Comparison of ENCODE assay signal across 8 mouse cellular contexts in the genomic region with DNA sequence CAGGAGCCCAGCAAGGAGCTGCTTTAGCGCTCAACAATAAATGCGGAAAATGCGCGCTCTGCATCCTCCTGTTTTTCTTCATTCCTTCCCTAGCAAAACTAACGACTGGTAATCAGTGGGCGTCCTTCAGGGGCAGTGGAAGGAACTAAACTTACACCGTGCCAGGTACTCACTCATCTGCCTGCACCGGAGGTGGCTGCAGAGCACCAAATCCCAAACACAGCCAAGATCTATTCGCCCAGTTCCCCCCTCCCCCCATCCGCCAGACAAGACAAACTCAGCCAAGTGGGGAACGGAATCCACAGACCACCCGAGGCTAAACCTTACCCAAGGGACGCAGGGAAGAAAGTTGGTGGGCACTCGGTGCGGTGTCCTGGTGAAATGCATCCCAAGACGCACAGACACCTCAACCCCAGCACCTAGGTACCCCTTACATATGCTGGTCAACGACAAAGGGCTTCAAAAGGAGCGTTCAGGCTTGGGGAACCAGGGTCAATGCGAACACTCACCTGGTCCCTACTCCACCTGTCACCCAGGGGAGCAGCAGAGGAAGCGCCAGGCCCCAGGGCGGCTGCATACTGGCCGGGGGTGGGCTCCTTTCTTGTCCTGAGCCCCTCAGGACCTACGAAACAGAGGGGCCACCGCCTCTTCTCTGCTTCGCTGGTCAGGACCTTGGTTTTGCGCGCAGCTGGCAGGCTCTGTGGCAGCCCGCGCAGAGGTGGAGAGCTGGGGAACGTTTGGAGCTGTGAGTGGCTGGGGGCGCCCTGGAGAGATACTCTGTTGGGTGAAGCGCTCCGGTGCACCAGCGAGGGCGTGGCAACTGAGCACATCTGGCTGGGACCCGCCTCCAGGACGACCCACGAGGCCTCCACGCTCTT. TPM values are rescaled to one million over a fixed set of nuclear protein-coding genes. Genes with fewer than 3 reads are reported as not detected.
DNase-seq lines count a peak whose midpoint lies in the region; ATAC-seq and TF ChIP-seq lines count a peak whose summit lies in the region.

Egfl6 (minus strand) TSS at position 774 of the 878 bp plus-strand sequence.

- H3K9ac ChIP-seq in ES-Bruce4 (ENCODE audit: low read depth, poor library complexity, severe bottlenecking): peak within 1 kb of the TSS; percentile 58; the same call in 1 of the 2 replicates
- peak within 1 kb of the TSS; percentile 33; the same call in 1 of the 2 replicates for H3K9ac ChIP-seq in embryonic facial prominence, embryonic 12.5 days
- H3K9ac ChIP-seq in intestine, embryonic 14.5 days (ENCODE audit: low read length): no peak within 1 kb of the TSS
- no peak within 1 kb of the TSS for H3K9ac ChIP-seq in liver, embryonic 16.5 days (ENCODE audit: low read depth, low read length)
- H3K9ac ChIP-seq in neural tube, embryonic 15.5 days (replicated peaks): peak within 1 kb of the TSS; percentile 40

- H3K36me3 ChIP-seq in ES-Bruce4 (ENCODE audit: control insufficient read depth, insufficient read depth, low read length, poor library complexity, severe bottlenecking): no peaks in the 10 kb centered on the region
- H3K36me3 ChIP-seq in embryonic facial prominence, embryonic 12.5 days: no peaks in the 10 kb centered on the region
- H3K36me3 ChIP-seq in intestine, embryonic 14.5 days (ENCODE audit: control insufficient read depth, insufficient read depth, low read length): no peaks in the 10 kb centered on the region
- H3K36me3 ChIP-seq in liver, embryonic 16.5 days (ENCODE audit: control insufficient read depth, insufficient read depth): no peaks in the 10 kb centered on the region
- no peaks in the 10 kb centered on the region for H3K36me3 ChIP-seq in neural tube, embryonic 15.5 days

- peak within 1 kb of the TSS; percentile 77 for H3K4me3 ChIP-seq in ES-Bruce4 (ENCODE audit: low read depth, low read length)
- peak within 1 kb of the TSS; percentile 40 for H3K4me3 ChIP-seq in embryonic facial prominence, embryonic 12.5 days
- peak within 1 kb of the TSS; percentile 27 for H3K4me3 ChIP-seq in intestine, embryonic 14.5 days (ENCODE audit: low read depth, low read length)
- H3K4me3 ChIP-seq in liver, embryonic 16.5 days (ENCODE audit: low read depth, low read length): no peak within 1 kb of the TSS
- H3K4me3 ChIP-seq in neural tube, embryonic 15.5 days (replicated peaks): peak within 1 kb of the TSS; percentile 45

- H3K4me2 ChIP-seq in embryonic facial prominence, embryonic 12.5 days (replicated peaks): peak within 1 kb of the TSS; percentile 69
- H3K4me2 ChIP-seq in intestine, embryonic 14.5 days (ENCODE audit: low read length): peak within 1 kb of the TSS; percentile 58
- 0 out of 2 replicates have a peak within 1 kb of the TSS, but pooled peaks have one; percentile 24 for H3K4me2 ChIP-seq in liver, embryonic 16.5 days (ENCODE audit: low read depth, low read length)
- H3K4me2 ChIP-seq in neural tube, embryonic 15.5 days: peak within 1 kb of the TSS; percentile 86

- H3K9me3 ChIP-seq in ES-Bruce4 (replicated peaks; ENCODE audit: control insufficient read depth, insufficient read depth, low read length, poor library complexity, severe bottlenecking): no peaks in the 10 kb centered on the region
- no peaks in the 10 kb centered on the region for H3K9me3 ChIP-seq in embryonic facial prominence, embryonic 12.5 days
- H3K9me3 ChIP-seq in intestine, embryonic 14.5 days (ENCODE audit: control insufficient read depth, low read length): no peaks in the 10 kb centered on the region
- no peaks in the 10 kb centered on the region for H3K9me3 ChIP-seq in liver, embryonic 16.5 days (replicated peaks; ENCODE audit: control insufficient read depth, low read length)
- H3K9me3 ChIP-seq in neural tube, embryonic 15.5 days (replicated peaks): no peaks in the 10 kb centered on the region

- no peak for TF ChIP-seq POLR2A in ES-Bruce4 (IDR thresholded peaks at IDR 0.05; ENCODE audit: insufficient read depth, low read length)

- no peak for TF ChIP-seq CTCF in ES-Bruce4 (IDR thresholded peaks at IDR 0.05; ENCODE audit: low read depth, low read length)

- H3K27me3 ChIP-seq in ES-Bruce4 (ENCODE audit: control insufficient read depth, insufficient read depth, low read length, poor library complexity, severe bottlenecking): no peaks in the 10 kb centered on the region; the same call in 1 of the 2 replicates
- H3K27me3 ChIP-seq in embryonic facial prominence, embryonic 12.5 days: peaks cover 23% of the 10 kb centered on the region
- peaks cover 28% of the 10 kb centered on the region; the same call in 1 of the 2 replicates for H3K27me3 ChIP-seq in intestine, embryonic 14.5 days (replicated peaks; ENCODE audit: control insufficient read depth, insufficient read depth, low read length)
- H3K27me3 ChIP-seq in liver, embryonic 16.5 days (ENCODE audit: control insufficient read depth, insufficient read depth, low read depth, low read length): peaks cover 5% of the 10 kb centered on the region; the same call in 1 of the 2 replicates
- peaks cover 16% of the 10 kb centered on the region; the same call in 1 of the 2 replicates for H3K27me3 ChIP-seq in neural tube, embryonic 15.5 days (replicated peaks)

- WGBS in embryonic facial prominence, embryonic 12.5 days: 21% methylated on average over 39 of the region's 39 CpGs
- 18% methylated on average over 35 of the region's 39 CpGs for WGBS in intestine, embryonic 14.5 days
- WGBS in liver, embryonic 16.5 days (ENCODE audit: insufficient replicate concordance): 19% methylated on average over 39 of the region's 39 CpGs
- WGBS in neural tube, embryonic 15.5 days: 30% methylated on average over 30 of the region's 39 CpGs

- DNase-seq in A20 (ENCODE audit: low read depth, low spot score): peak; percentile 38
- DNase-seq in intestine, embryonic 14.5 days (ENCODE audit: low spot score): peak; percentile 56
- DNase-seq in thymus, postnatal 0 days (ENCODE audit: low spot score): peak; percentile 24
- no peak for DNase-seq in layer of hippocampus, postnatal 36 days

- ATAC-seq in embryonic facial prominence, embryonic 12.5 days (ENCODE audit: insufficient number of reproducible peaks, insufficient read depth, low FRiP score, low TSS enrichment): peak; percentile 60; the same call in 1 of the 2 replicates
- ATAC-seq in intestine, embryonic 14.5 days (replicated peaks; ENCODE audit: low FRiP score, low TSS enrichment, low read depth): peak; percentile 68; the same call in 1 of the 2 replicates
- 0 out of 2 replicates have a peak, but pooled peaks have one; percentile 16 for ATAC-seq in liver, embryonic 16.5 days (ENCODE audit: low read depth)
- ATAC-seq in neural tube, embryonic 15.5 days (ENCODE audit: low FRiP score): peak; percentile 76

- H3K4me1 ChIP-seq in ES-Bruce4 (ENCODE audit: control insufficient read depth, insufficient read depth, low read length): no peaks in the 10 kb centered on the region
- no peaks in the 10 kb centered on the region for H3K4me1 ChIP-seq in embryonic facial prominence, embryonic 12.5 days
- H3K4me1 ChIP-seq in intestine, embryonic 14.5 days (replicated peaks; ENCODE audit: control insufficient read depth, insufficient read depth, low read length): no peaks in the 10 kb centered on the region
- H3K4me1 ChIP-seq in liver, embryonic 16.5 days (ENCODE audit: control insufficient read depth, low read depth, low read length): no peaks in the 10 kb centered on the region
- no peaks in the 10 kb centered on the region for H3K4me1 ChIP-seq in neural tube, embryonic 15.5 days

- no peak within 1 kb of the TSS for H3K27ac ChIP-seq in ES-Bruce4 (ENCODE audit: insufficient read depth, low read length)
- no peak within 1 kb of the TSS for H3K27ac ChIP-seq in embryonic facial prominence, embryonic 12.5 days
- H3K27ac ChIP-seq in intestine, embryonic 14.5 days (ENCODE audit: low read depth): no peak within 1 kb of the TSS
- no peak within 1 kb of the TSS for H3K27ac ChIP-seq in liver, embryonic 16.5 days (ENCODE audit: low read length)
- H3K27ac ChIP-seq in neural tube, embryonic 15.5 days (replicated peaks): no peak within 1 kb of the TSS

- TF ChIP-seq EP300 in ES-Bruce4 (IDR thresholded peaks at IDR 0.05; ENCODE audit: insufficient read depth, low read depth, low read length): no peak

RNA-seq across cellular contexts. Expression of gene Egfl6, which starts in this region (rescaled TPM):
- polyA plus RNA-seq in ES-Bruce4 (2011; ENCODE audit: insufficient read depth, insufficient read length, low read depth, missing spikeins): 0.30 and 0.49 TPM in 2 replicates
- 44.7 and 49.8 TPM in 2 replicates for polyA plus RNA-seq in embryonic facial prominence, embryonic 12.5 days (2016; fragmentation: Nextera tagmentation; extraction: Ambion mirVana)
- polyA plus RNA-seq in intestine, embryonic 14.5 days (2014; fragmentation: Nextera tagmentation; extraction: Ambion mirVana): 4.7 and 5.2 TPM in 2 replicates
- polyA plus RNA-seq in liver, embryonic 16.5 days (2015; fragmentation: Nextera tagmentation; extraction: Ambion mirVana): 0.61 and 0.67 TPM in 2 replicates
- 5.6 and 6.6 TPM in 2 replicates for polyA plus RNA-seq in neural tube, embryonic 15.5 days (2015; fragmentation: Nextera tagmentation; extraction: Ambion mirVana)
- 0.12 and 0.21 TPM in 2 replicates for polyA plus RNA-seq in thymus, postnatal 0 days (2015; fragmentation: Nextera tagmentation; extraction: Ambion mirVana)
- 1 to 10 TPM; 4.9 TPM for total RNA-seq in layer of hippocampus, postnatal 36 days (2021)

Comparison
In these comparisons a context has a peak if more than half of its experiments do, and no peak if none do; other contexts are left out.
1. Peak in ATAC-seq and H3K4me2 ChIP-seq in liver, embryonic 16.5 days; RNA of the gene not detected or under 1 TPM.
2. Peak in DNase-seq in thymus, postnatal 0 days; RNA of the gene not detected or under 1 TPM.
3. DNase-seq: peak in A20 (single experiment) and intestine, embryonic 14.5 days (single experiment); none in layer of hippocampus, postnatal 36 days (0 of 2).
4. H3K9ac ChIP-seq: peak in ES-Bruce4 (single experiment), embryonic facial prominence, embryonic 12.5 days (single experiment) and neural tube, embryonic 15.5 days (single experiment); none in intestine, embryonic 14.5 days (single experiment) and liver, embryonic 16.5 days (single experiment).
5. ATAC-seq: peak in every context shown above with its lines; median percentile 76 in neural tube, embryonic 15.5 days; 68 in intestine, embryonic 14.5 days; 60 in embryonic facial prominence, embryonic 12.5 days; 16 in liver, embryonic 16.5 days.
6. H3K4me2 ChIP-seq: peak in every context shown above with its lines; median percentile 86 in neural tube, embryonic 15.5 days; 69 in embryonic facial prominence, embryonic 12.5 days; 58 in intestine, embryonic 14.5 days; 24 in liver, embryonic 16.5 days.